Mouse (Mus musculus) MEL (cell line): ENCODE results near the gene Ublcp1. TPM values are rescaled to one million over a fixed set of nuclear protein-coding genes. Genes with fewer than 3 reads are reported as not detected.
A peak's percentile ranks its signal among the peaks of the same experiment; 100 is the strongest.

ENCODE experiments used
- DNase-seq: peaks from one replicate; pipeline ENCODE4 v3.0.0; 2011; ENCODE audit warnings: low read depth, low spot score
- H3K27ac ChIP-seq: 2 replicates; pipeline ENCODE4 v1.5.1; 2012; ENCODE audit warnings: low read depth, mild to moderate bottlenecking, control low read depth, low read length, moderate library complexity; ENCODE audit not compliant: control insufficient read depth
- H3K27me3 ChIP-seq, 2 experiments: fragments of 150-350 bp in 1 of 2; sonication (generic) in 1 of 2; 2 replicates each; pipeline ENCODE4 v1.6.1; 2012; ENCODE audit warnings: low read length in 2 of 2, mild to moderate bottlenecking in 2 of 2, improper control_type of control experiment in 1 of 2, moderate library complexity in 1 of 2; ENCODE audit not compliant: insufficient read depth in 2 of 2, control insufficient read depth in 1 of 2
- H3K36me3 ChIP-seq, 2 experiments: 2 replicates each; pipeline ENCODE4 v1.6.1; 2012 to 2014; ENCODE audit warnings: low read length in 2 of 2, improper control_type of control experiment in 1 of 2, inconsistent platforms in 1 of 2, mild to moderate bottlenecking in 1 of 2; ENCODE audit not compliant: insufficient read depth in 2 of 2, control insufficient read depth in 1 of 2
- H3K4me1 ChIP-seq, 2 experiments: fragments of 150-350 bp in 1 of 2; sonication (generic) in 1 of 2; 2 replicates each; pipeline ENCODE4 v1.6.1; 2012; ENCODE audit warnings: low read length in 2 of 2, improper control_type of control experiment in 1 of 2, mild to moderate bottlenecking in 1 of 2; ENCODE audit not compliant: insufficient read depth in 2 of 2, control insufficient read depth in 1 of 2
- H3K4me3 ChIP-seq, 2 experiments: fragments of 150-350 bp in 1 of 2; sonication (generic) in 1 of 2; 2 replicates each; pipeline ENCODE4 v1.5.1; 2012; ENCODE audit warnings: low read depth in 2 of 2, low read length in 2 of 2, mild to moderate bottlenecking in 2 of 2, moderate library complexity in 2 of 2, control low read depth in 1 of 2, improper control_type of control experiment in 1 of 2; ENCODE audit not compliant: control insufficient read depth in 1 of 2, insufficient read depth in 1 of 2
- H3K79me2 ChIP-seq: 2 replicates; pipeline ENCODE4 v1.6.1; 2012; ENCODE audit warnings: mild to moderate bottlenecking, low read length, moderate library complexity; ENCODE audit not compliant: control insufficient read depth, poor library complexity, insufficient read depth
- H3K9ac ChIP-seq: 2 replicates; pipeline ENCODE4 v1.6.1; 2012; ENCODE audit warnings: low read depth, mild to moderate bottlenecking, control low read depth, low read length, moderate library complexity; ENCODE audit not compliant: control insufficient read depth, poor library complexity, severe bottlenecking
- H3K9me3 ChIP-seq: fragments of 150-350 bp; sonication (generic); replicated peaks from 2 replicates; pipeline ENCODE4 v1.6.1; 2012; ENCODE audit warnings: mild to moderate bottlenecking, low read length, improper control_type of control experiment, moderate library complexity; ENCODE audit not compliant: insufficient read depth
- BHLHE40 ChIP-seq: IDR thresholded peaks from 2 replicates; pipeline ENCODE4 v1.6.1; 2012; ENCODE audit warnings: low read depth, mild to moderate bottlenecking, inconsistent platforms, low read length, improper control_type of control experiment, borderline replicate concordance
- CHD1 ChIP-seq: IDR thresholded peaks from 2 replicates; pipeline ENCODE4 v1.6.1; 2012; ENCODE audit warnings: low read depth, mild to moderate bottlenecking, inconsistent platforms, low read length, improper control_type of control experiment
- CHD2 ChIP-seq: IDR thresholded peaks from 2 replicates; pipeline ENCODE4 v1.6.1; 2011; ENCODE audit warnings: low read length, improper control_type of control experiment
- ELF1 ChIP-seq: IDR thresholded peaks from 2 replicates; pipeline ENCODE4 v1.6.1; 2014; ENCODE audit warnings: low read depth, mild to moderate bottlenecking, inconsistent platforms, low read length, improper control_type of control experiment, moderate library complexity
- EP300 ChIP-seq, 2 experiments: IDR thresholded peaks; 2 replicates each; pipeline ENCODE4 v1.6.1; 2011; ENCODE audit warnings: improper control_type of control experiment in 2 of 2, low read length in 2 of 2, low read depth in 1 of 2, mild to moderate bottlenecking in 1 of 2
- ETS1 ChIP-seq: IDR thresholded peaks from 2 replicates; pipeline ENCODE4 v1.6.1; 2012; ENCODE audit warnings: low read depth, mild to moderate bottlenecking, inconsistent platforms, low read length, improper control_type of control experiment, moderate library complexity
- GATA1 ChIP-seq: IDR thresholded peaks from 2 replicates; pipeline ENCODE4 v1.6.1; 2011; ENCODE audit warnings: low read depth, low read length, improper control_type of control experiment
- HCFC1 ChIP-seq: IDR thresholded peaks from 2 replicates; pipeline ENCODE4 v1.6.1; 2012; ENCODE audit warnings: low read depth, mild to moderate bottlenecking, inconsistent platforms, low read length, improper control_type of control experiment, moderate library complexity
- JUND ChIP-seq: IDR thresholded peaks from 2 replicates; pipeline ENCODE4 v1.6.1; 2011; ENCODE audit warnings: low read depth, mild to moderate bottlenecking, improper control_type of control experiment, low read length
- MAFK ChIP-seq: IDR thresholded peaks from 2 replicates; pipeline ENCODE4 v1.6.1; 2011; ENCODE audit warnings: low read depth, mild to moderate bottlenecking, low read length, improper control_type of control experiment, borderline replicate concordance
- MAX ChIP-seq: IDR thresholded peaks from 2 replicates; pipeline ENCODE4 v1.6.1; 2011; ENCODE audit warnings: low read length, improper control_type of control experiment
- MAZ ChIP-seq: IDR thresholded peaks from 2 replicates; pipeline ENCODE4 v1.6.1; 2012; ENCODE audit warnings: low read depth, mild to moderate bottlenecking, inconsistent platforms, low read length, improper control_type of control experiment
- MEF2A ChIP-seq: IDR thresholded peaks from 2 replicates; pipeline ENCODE4 v1.6.1; 2014; ENCODE audit warnings: low read depth, mild to moderate bottlenecking, inconsistent platforms, low read length, improper control_type of control experiment; ENCODE audit not compliant: poor library complexity, insufficient replicate concordance, severe bottlenecking; ENCODE audit errors: extremely low read depth
- MYB ChIP-seq: IDR thresholded peaks from 2 replicates; pipeline ENCODE4 v1.6.1; 2011; ENCODE audit warnings: mild to moderate bottlenecking, low read depth, low read length, improper control_type of control experiment
- MYC ChIP-seq: IDR thresholded peaks from 2 replicates; pipeline ENCODE4 v1.6.1; 2011; ENCODE audit warnings: low read depth, mild to moderate bottlenecking, low read length, improper control_type of control experiment, moderate library complexity
- NELFE ChIP-seq: IDR thresholded peaks from 2 replicates; pipeline ENCODE4 v1.6.1; 2011; ENCODE audit warnings: low read depth, low read length, improper control_type of control experiment
- NRF1 ChIP-seq: IDR thresholded peaks from 2 replicates; pipeline ENCODE4 v1.6.1; 2014; ENCODE audit warnings: low read depth, mild to moderate bottlenecking, inconsistent platforms, low read length, improper control_type of control experiment, moderate library complexity; ENCODE audit not compliant: poor library complexity, insufficient read depth, severe bottlenecking
- POLR2AphosphoS2 ChIP-seq: IDR thresholded peaks from 2 replicates; pipeline ENCODE4 v1.6.1; 2011; ENCODE audit warnings: low read length, improper control_type of control experiment
- POLR2AphosphoS5 ChIP-seq: IDR thresholded peaks from 2 replicates; pipeline ENCODE4 v1.6.1; 2012; ENCODE audit warnings: low read depth, borderline replicate concordance, mild to moderate bottlenecking, inconsistent platforms, low read length, moderate library complexity, mixed read lengths
- SIN3A ChIP-seq: IDR thresholded peaks from 2 replicates; pipeline ENCODE4 v1.6.1; 2012; ENCODE audit warnings: low read length, improper control_type of control experiment, inconsistent platforms
- TAL1 ChIP-seq: IDR thresholded peaks from 2 replicates; pipeline ENCODE4 v1.6.1; 2012; ENCODE audit warnings: mild to moderate bottlenecking, inconsistent platforms, low read length, moderate library complexity, mixed read lengths
- TBP ChIP-seq: IDR thresholded peaks from 2 replicates; pipeline ENCODE4 v1.8.0; 2011; ENCODE audit warnings: low read depth, low read length, improper control_type of control experiment
- TCF12 ChIP-seq: IDR thresholded peaks from 2 replicates; pipeline ENCODE4 v1.6.1; 2014; ENCODE audit warnings: low read depth, mild to moderate bottlenecking, inconsistent platforms, low read length, improper control_type of control experiment, moderate library complexity
- USF1 ChIP-seq: IDR thresholded peaks from 2 replicates; pipeline ENCODE4 v1.6.1; 2014; ENCODE audit warnings: low read depth, mild to moderate bottlenecking, inconsistent platforms, low read length, improper control_type of control experiment, moderate library complexity
- USF2 ChIP-seq, 2 experiments: IDR thresholded peaks; 2 replicates each; pipeline ENCODE4 v1.6.1; 2011 to 2012; ENCODE audit warnings: improper control_type of control experiment in 2 of 2, low read length in 2 of 2, borderline replicate concordance in 1 of 2, inconsistent platforms in 1 of 2, low read depth in 1 of 2, mild to moderate bottlenecking in 1 of 2; ENCODE audit not compliant: insufficient read depth in 1 of 2
- polyA plus RNA-seq, 2 experiments: library from polyadenylated mRNA; stranded (reverse) in 1 of 2; unstranded in 1 of 2; fragments of >175 nt in 1 of 2; fragments of >200 nt in 1 of 2; gene quantifications; 2 replicates each; pipeline versions ENCODE4 v1.2.1 to v1.2.4; 2012; ENCODE audit warnings: low replicate concordance in 2 of 2, low read depth in 1 of 2; ENCODE audit not compliant: insufficient read length in 2 of 2, insufficient read depth in 1 of 2, missing spikeins in 1 of 2
- total RNA-seq: library from RNA; depleted of rRNA; stranded (reverse); fragments of 300-350 nt; gene quantifications from 2 replicates; pipeline ENCODE4 v1.2.3, GENCODE M21; 2012

Gene Ublcp1
- total and polyA plus RNA-seq, 3 experiments: 21.1 to 22.2 TPM; not detected in 1

- peaks cover 0 to 28% of the 10 kb centered on the region in 2 experiments; a peak in 2 of 4 replicates for H3K36me3 ChIP-seq
- H3K27me3 ChIP-seq: no peaks in the 10 kb centered on the region
- peaks cover 3 to 19% of the 10 kb centered on the region in 2 experiments; a peak in 3 of 4 replicates for H3K4me1 ChIP-seq
- peak overlapping the region; percentile 91 for H3K9ac ChIP-seq
- peak overlapping the region; percentile 93 for H3K27ac ChIP-seq
- peak; percentile 52 for DNase-seq
- H3K9me3 ChIP-seq: no peaks in the 10 kb centered on the region
- peaks cover 5% of the 10 kb centered on the region; the same call in 1 of the 2 replicates for H3K79me2 ChIP-seq
- TF ChIP-seq ETS1: 0 out of 2 replicates have a peak, but pooled peaks have one; percentile 3
- no peak for TF ChIP-seq MEF2A
- 0 out of 2 replicates have a peak, but pooled peaks have one; percentile 9 for TF ChIP-seq GATA1
- 0 out of 2 replicates have a peak, but pooled peaks have one; percentile 21 for TF ChIP-seq MAFK
- 0 out of 2 replicates have a peak, but pooled peaks have one; percentile 1 for TF ChIP-seq TCF12
- TF ChIP-seq NRF1: no peak
- 0 out of 2 replicates have a peak, but pooled peaks have one; percentile 46 for TF ChIP-seq MAZ
- H3K4me3 ChIP-seq: peak overlapping the region; percentile 64 to 86
These were observed 1.2 kb upstream of the Ublcp1 start for GRCm38 (mm10) chr11:44471337-44471995.

DNA sequence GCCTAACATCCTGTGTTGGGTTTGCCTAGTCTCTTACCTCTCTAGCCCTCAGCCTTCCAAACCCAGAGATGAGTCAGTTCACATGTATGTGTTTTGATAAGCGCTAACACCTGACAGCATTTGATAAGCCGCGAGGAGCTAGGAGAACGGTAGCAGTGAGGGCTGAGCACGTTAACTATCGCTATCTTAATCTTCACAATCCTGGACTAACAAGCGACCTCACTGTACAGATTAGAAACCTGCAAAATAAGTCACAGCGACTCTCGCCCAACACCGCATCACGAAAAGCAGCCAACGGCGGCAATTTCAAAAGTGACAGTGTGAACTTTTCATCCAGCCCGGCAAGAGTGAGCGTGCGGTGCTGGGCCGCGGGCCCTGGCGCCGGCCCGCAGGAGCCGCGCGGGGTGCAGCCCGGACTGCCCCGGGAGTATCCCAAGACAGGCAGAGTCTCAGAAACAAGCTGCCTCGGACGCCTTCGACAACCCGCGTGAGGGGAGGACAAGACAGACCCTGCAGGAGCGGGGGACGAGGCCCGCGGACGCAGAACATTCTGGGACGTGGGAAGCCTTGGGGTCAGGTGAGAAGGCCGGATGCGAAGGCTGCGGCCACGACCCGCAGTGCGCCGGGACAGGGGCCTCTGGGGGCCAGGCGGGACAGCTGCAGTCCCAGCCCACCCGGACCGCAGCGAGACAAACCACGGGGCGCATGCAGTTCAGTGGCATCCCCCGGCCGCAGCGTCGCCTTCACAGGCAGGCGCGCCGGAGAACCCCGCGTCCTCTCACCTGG lies 459 bp downstream of the Ublcp1 start:
- H3K9me3 ChIP-seq: no peaks in the 10 kb centered on the region
- peak overlapping the region; percentile 64 to 86 for H3K4me3 ChIP-seq
- H3K36me3 ChIP-seq: peaks cover 0 to 28% of the 10 kb centered on the region in 2 experiments; a peak in 2 of 4 replicates
- H3K27me3 ChIP-seq: no peaks in the 10 kb centered on the region
- peak; percentile 88 for DNase-seq
- peak overlapping the region; percentile 93 for H3K27ac ChIP-seq
- H3K4me1 ChIP-seq: peaks cover 3 to 19% of the 10 kb centered on the region in 2 experiments; a peak in 3 of 4 replicates
- H3K79me2 ChIP-seq: peaks cover 5% of the 10 kb centered on the region; the same call in 1 of the 2 replicates
- H3K9ac ChIP-seq: peak overlapping the region; percentile 91
- TF ChIP-seq CHD1 (no peak; the same call in 1 of the 2 replicates), SIN3A (peak; percentile 81), MYB (peak; percentile 75; the same call in 1 of the 2 replicates), EP300 (IDR thresholded peaks at IDR 0.05; ENCODE audit: low read depth in 1 of 2, low read length in 2 of 2) (peak; percentile 97 to 98), ETS1 (peak; percentile 98), TBP (peak; percentile 54; the same call in 1 of the 2 replicates), JUND (peak; percentile 77; the same call in 1 of the 2 replicates), CHD2 (no peak), POLR2AphosphoS2 (0 out of 2 replicates have a peak, but pooled peaks have one; percentile 22), MYC (peak; percentile 15; the same call in 1 of the 2 replicates), TCF12 (peak; percentile 97), BHLHE40 (peak; percentile 81; the same call in 1 of the 2 replicates), TAL1 (peak; percentile 87), MAX (0 out of 2 replicates have a peak, but pooled peaks have one; percentile 32), NELFE (no peak), MAFK (no peak; the same call in 1 of the 2 replicates), HCFC1 (0 out of 2 replicates have a peak, but pooled peaks have one; percentile 12), USF1 (peak; percentile 53; the same call in 1 of the 2 replicates), ELF1 (no peak), POLR2AphosphoS5 (no peak), MAZ (peak; percentile 76; the same call in 1 of the 2 replicates), GATA1 (peak; percentile 99), USF2 (IDR thresholded peaks at IDR 0.05; ENCODE audit: borderline replicate concordance in 1 of 2, insufficient read depth in 1 of 2, low read depth in 1 of 2, low read length in 2 of 2) (no peak)
